Mouse (Mus musculus) frontal cortex, postnatal 25 days (tissue): Measurements from ENCODE around the gene Cd80.

ENCODE experiments used
- DNase-seq, 2 experiments: peaks; one replicate each; pipeline ENCODE4 v3.0.0; 2022; ENCODE audit warnings: low spot score in 2 of 2

The Cd80 gene

DNA sequence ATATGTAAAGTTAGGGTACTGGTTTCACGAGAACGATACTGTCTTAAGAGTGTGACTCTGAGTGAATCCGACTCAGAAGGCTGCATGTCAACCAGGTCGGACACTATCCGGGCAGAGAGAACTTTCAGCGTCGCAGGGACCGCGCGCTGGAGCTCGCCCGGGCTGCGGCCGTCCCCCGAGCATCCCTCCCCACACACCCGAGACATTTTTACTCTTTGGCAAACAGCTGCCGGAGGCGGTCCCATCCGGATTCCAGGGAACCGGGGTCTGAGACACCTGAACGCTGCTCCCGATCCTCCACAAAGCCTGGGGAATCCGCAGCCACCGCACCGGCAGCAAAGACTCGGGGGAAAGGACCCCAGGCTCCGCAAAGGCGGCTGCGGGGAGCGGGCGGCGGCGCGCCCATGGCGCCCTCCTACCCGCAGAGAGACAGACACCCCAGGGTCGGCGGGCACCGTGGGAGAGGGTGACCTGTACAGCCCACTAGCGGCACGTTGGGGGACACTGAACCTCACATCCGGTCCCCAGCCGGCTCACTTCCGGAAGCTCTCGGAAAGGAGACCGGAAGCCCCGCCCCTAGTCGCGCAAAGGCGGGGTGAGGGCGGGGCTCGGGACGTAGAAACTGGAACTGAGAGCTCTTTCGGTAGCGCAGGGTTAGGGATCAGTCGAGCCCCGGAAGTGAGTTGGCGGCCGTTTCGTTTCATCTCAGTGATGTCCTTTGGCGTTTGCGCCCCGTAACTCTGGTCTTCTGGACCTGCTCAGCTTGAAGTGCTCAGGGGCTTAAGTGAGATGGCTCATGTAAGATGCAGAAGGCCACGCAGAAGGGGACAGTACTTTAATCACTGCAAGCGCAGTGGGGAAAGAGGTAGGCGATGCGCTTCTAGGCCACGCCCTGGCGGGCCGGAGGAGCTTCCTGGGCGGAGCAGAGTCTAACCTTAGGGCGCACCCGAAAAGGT, 67.0 kb downstream of the Cd80 start, which contains the start of gene Timmdc1:
Timmdc1 (minus strand) TSS at position 535 of the 956 bp plus-strand sequence.
- DNase-seq, result peak; percentile 92

DNA sequence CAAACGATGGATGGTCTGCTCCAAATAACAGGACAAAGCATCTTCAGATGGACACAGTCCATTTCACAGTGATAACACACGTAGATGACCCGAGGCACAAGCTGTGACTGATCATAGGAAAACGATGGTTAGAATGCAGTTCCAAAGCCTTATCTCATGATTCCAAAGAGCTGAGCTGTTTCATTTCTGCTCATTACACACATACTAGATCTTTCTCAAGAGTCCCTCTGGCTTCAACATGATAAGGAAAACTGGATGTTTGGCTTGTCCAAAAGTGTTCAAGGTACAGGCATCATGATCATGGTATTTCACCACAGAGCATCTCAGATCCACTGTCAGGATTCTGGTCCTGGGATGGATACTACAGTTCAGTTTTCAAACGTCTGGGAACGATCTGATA, 70.9 kb downstream of the Cd80 start:
- no peak for DNase-seq

DNA sequence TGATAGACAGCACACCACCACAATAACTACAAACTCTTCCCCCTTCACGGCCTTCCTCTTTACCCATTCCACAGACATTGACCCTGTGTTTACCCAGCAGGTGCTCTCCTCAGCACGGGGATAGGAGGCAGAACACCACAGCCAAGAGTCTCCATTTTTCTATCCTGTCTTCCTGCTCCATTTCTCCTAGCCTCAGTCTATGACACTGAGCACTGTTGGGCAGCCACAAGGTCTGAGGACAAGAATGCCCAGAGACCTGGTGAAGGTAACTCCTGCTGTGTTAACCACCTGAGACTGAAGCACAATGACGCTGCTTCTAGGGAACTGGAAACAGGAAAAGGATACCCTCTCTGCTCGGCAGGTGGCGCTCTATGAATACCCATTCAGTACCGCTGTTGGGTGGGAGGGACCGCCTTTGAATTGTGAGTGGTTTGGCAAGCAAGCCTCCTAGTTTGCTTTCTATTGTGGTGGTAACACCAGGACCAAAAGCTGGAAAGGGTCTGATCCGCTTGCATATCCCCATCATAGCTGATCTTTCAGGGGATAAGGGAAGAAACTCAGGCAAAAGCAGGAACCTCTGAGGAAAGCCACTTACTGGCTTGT, 81.3 kb downstream of the Cd80 start:
- peak; percentile 67 to 73 for DNase-seq

DNA sequence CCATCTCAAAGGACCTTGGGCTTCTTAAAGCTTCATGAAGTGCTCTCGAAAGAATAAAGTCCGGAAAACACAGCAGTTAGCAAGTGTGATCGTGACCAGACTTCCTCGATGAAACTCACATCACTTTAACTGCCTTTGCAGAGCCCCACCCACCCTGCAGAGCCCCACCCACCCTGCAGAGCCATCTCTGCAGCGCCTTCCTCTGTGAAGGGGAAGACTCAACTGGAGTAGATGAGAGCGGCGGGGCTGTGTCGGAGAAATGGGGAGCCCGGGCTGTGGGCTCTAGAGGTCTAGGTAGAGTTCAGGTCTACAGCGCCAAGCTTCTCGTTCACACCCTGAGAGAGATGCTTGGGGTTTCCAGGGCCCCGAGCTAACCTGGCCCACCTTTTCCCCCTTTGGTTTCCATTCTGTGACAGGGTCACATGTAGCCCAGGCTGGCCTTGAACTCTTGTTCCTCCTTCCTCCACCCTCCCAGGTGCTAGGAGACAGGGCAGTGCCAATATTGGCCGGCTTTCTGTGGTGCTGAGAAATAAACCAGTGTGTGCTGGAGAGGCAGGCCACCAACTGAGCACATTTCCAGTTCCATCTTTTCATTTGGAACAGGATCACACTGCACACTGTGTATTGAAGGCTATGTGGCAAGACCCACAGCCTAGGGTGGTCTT, 83.5 kb downstream of the Cd80 start:
- no peak for DNase-seq
